Mouse (Mus musculus): ENCODE data around the gene Hpf1.

- TF ChIP-seq POLR2A (IDR thresholded peaks at IDR 0.05; ENCODE audit: borderline replicate concordance, control insufficient read depth, low read depth, low read length) (no peak), CTCF (IDR thresholded peaks at IDR 0.05; ENCODE audit: control insufficient read depth, insufficient read depth, low read length) (no peak)
Observed at GRCm38 (mm10) chr8:60956847-60957246, 66.6 kb downstream of the Hpf1 start.

Data from bone marrow, adult 2 months (tissue).